Mouse (Mus musculus) splenic B cell, adult 2 months (primary cell): ENCODE data around the gene Rarg.

ENCODE experiments used
- DNase-seq: peaks from one replicate; pipeline ENCODE4 v3.0.0-alpha.2; 2011; ENCODE audit warnings: low read depth, low spot score
- H3K27me3 ChIP-seq: 2 replicates; pipeline ENCODE4 v1.6.1; 2012; ENCODE audit warnings: mild to moderate bottlenecking, low read length, moderate library complexity, mixed read lengths; ENCODE audit not compliant: control insufficient read depth, poor library complexity, insufficient read depth, severe bottlenecking
- H3K36me3 ChIP-seq: 2 replicates; pipeline ENCODE4 v1.6.1; 2012; ENCODE audit warnings: mild to moderate bottlenecking, low read length, moderate library complexity, mixed read lengths; ENCODE audit not compliant: control insufficient read depth, poor library complexity, insufficient read depth, severe bottlenecking

Gene Rarg

DNA sequence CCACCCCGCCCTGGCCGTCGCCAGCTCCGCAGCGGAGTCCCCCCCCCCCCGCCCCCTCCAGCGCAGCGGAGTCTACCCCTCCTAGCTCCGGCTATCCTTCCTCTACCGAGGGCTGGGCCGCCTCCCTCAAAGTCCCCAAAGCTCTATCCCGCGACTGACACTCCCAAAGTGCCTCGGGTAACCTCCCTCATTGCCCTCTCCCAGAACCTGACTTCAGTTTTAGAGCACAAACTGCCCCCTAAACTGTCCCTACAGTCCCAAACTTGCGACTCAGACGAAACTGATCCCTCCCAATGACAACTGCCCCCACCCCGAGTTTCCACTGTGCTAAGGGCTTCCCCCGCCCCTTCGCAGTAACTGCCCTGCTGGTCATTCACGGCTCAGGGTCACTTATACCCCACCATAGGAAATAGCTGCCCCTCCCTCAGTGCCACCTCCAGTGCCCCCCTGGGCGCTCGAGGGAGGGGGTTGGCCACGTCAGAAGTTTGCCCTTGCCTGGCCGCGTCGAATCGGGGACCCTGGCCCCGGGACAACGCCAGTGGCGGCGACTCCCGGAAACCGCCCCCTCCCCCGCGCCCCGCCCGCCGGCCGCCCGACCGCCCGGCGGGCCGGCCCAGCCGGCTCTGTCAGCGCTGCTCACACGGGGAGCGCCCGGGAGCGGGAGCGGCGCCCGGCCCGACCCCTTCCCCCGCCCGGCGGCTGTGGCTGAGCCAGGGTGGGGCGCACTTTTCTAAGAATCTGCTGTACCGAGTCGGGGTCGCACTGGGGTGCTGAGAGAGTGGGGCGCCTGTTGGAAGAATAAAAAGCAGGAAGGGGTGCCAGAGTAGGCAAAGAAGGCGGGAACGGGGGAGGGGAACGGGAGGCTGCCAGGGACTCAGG lies 9.8 kb downstream of the Rarg start:
- peaks cover 3% of the 10 kb centered on the region for H3K27me3 ChIP-seq
- no peak for DNase-seq
- no peaks in the 10 kb centered on the region for H3K36me3 ChIP-seq

GRCm38 (mm10) chr15:102246866-102247251 lies 10.5 kb downstream of the Rarg start:
- Histone ChIP-seq H3K27me3 (peaks cover 3% of the 10 kb centered on the region), H3K36me3 (no peaks in the 10 kb centered on the region)
- DNase-seq = no peak

GRCm38 (mm10) chr15:102245891-102246741 lies 11.2 kb downstream of the Rarg start:
- Histone ChIP-seq H3K27me3 (peaks cover 3% of the 10 kb centered on the region), H3K36me3 (no peaks in the 10 kb centered on the region)
- DNase-seq = peak; percentile 50

DNA sequence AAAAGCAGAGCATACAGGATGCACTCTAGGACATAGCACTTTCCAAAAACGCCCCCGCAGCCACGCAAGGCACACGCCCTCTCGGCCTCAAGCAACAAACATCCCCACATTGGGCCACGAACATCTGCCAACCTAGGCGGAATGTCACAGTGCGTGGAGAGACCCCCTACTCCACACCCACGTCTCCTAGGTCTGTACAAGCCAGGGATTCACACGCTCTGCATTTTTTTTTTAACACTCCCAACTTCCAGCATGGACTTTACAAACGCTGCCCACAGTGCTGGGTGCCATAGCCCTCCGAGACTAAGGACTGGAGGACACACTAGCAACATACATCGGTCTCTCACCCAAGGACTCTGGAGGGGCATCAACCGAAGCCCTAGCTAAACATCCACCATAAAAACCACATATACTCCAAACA lies 11.8 kb downstream of the Rarg start:
- Histone ChIP-seq H3K36me3 (no peaks in the 10 kb centered on the region), H3K27me3 (peaks cover 3% of the 10 kb centered on the region)
- DNase-seq = no peak

GRCm38 (mm10) chr15:102244306-102245191 lies 12.8 kb downstream of the Rarg start:
- DNase-seq = no peak

GRCm38 (mm10) chr15:102243229-102244190 lies 13.8 kb downstream of the Rarg start:
- DNase-seq = peak; percentile 55
- Histone ChIP-seq H3K27me3 (peaks cover 3% of the 10 kb centered on the region), H3K36me3 (no peaks in the 10 kb centered on the region)

More at GRCm38 (mm10) chr15:102244306-102245191, 12.8 kb downstream of the Rarg start:
- peaks cover 3% of the 10 kb centered on the region for H3K27me3 ChIP-seq
- H3K36me3 ChIP-seq = no peaks in the 10 kb centered on the region

GRCm38 (mm10) chr15:102242404-102243228 lies 14.7 kb downstream of the Rarg start:
- DNase-seq = no peak
- Histone ChIP-seq H3K27me3 (peaks cover 3% of the 10 kb centered on the region), H3K36me3 (no peaks in the 10 kb centered on the region)

- no peak for DNase-seq
- H3K36me3 ChIP-seq = no peaks in the 10 kb centered on the region
- H3K27me3 ChIP-seq = peaks cover 3% of the 10 kb centered on the region
Observed at GRCm38 (mm10) chr15:102240607-102241006, 16.7 kb downstream of the Rarg start.

- H3K27me3 ChIP-seq = peaks cover 3% of the 10 kb centered on the region
- DNase-seq = no peak
- no peaks in the 10 kb centered on the region for H3K36me3 ChIP-seq
Observed at GRCm38 (mm10) chr15:102239851-102240250, 17.5 kb downstream of the Rarg start.

DNA sequence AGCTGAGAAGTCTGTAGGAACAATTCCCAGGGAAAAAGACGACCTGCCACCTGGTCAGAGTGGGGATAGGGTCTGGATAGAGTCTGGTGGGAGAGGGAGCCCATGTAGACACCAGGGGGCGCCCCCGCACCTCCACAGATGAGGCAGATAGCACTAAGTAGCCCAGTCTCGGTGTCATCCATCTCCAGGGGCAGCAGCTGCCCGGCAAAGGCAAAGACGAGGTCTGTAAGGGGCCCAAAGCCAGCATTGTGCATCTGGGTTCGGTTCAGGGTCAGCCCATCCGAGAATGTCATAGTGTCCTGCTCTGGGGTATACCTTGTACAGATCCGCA lies 18.1 kb downstream of the Rarg start:
- peaks cover 2% of the 10 kb centered on the region; the same call in 1 of the 2 replicates for H3K27me3 ChIP-seq
- H3K36me3 ChIP-seq = no peaks in the 10 kb centered on the region
- peak; percentile 84 for DNase-seq

DNA sequence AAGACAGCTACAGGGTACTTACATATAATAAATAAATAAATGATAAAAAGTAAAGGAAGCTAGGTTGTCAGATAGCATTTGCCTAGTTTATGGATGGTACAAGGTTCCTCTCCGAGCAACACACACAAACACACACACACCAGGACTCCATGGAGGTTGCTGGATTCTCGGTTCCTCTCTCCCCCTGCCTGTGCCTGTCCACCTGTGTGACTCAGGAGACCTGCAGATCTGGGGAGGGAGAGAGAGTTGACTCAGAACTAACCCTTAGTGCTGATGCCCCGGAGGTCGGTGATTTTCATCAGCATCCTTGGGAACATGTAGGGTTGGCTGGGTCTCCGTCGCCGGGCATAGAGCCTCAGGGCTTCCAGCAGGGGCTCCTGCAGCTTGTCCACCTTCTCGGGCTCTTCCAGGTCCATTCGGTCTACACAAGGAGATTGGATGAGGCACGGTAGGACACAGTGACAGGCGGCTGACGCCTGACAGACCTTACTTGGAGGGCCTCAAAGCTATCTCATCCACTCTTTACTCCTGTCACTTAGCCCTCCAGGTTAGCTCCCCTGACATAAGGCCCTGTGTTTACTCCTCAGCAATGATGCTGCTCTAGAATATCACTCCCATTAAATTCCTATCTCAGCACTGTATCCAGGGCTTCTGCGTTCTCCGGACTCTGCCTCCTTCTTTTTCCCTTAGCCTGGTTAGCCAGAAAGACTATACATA lies 18.6 kb downstream of the Rarg start:
- Histone ChIP-seq H3K27me3 (peaks cover 2% of the 10 kb centered on the region; the same call in 1 of the 2 replicates), H3K36me3 (no peaks in the 10 kb centered on the region)
- no peak for DNase-seq

- H3K36me3 ChIP-seq = no peaks in the 10 kb centered on the region
- no peaks in the 10 kb centered on the region for H3K27me3 ChIP-seq
- no peak for DNase-seq
Observed at GRCm38 (mm10) chr15:102235371-102236027, 21.8 kb downstream of the Rarg start.
